Mouse (Mus musculus) hindbrain, embryonic 10.5 days (tissue): ENCODE results near the gene Acot10. TPM values are rescaled to one million over a fixed set of nuclear protein-coding genes. Genes with fewer than 3 reads are reported as not detected.
"Not testable (repeated sequence)": the region's sequence is repeated elsewhere in the genome, so short reads cannot be mapped to it uniquely, and the experiment has no call there.

ENCODE experiments used
- DNase-seq: peaks from one replicate; pipeline ENCODE4 v3.0.0-alpha.2; 2017; ENCODE audit warnings: low spot score
- H3K27ac ChIP-seq: fragments of 300-500 bp; sonication (generic); 2 replicates; pipeline ENCODE4 v1.5.1; 2016; ENCODE audit warnings: mild to moderate bottlenecking, moderate library complexity
- H3K27me3 ChIP-seq: fragments of 300-500 bp; sonication (generic); 2 replicates; pipeline ENCODE4 v1.6.1; 2016; ENCODE audit warnings: mild to moderate bottlenecking; ENCODE audit not compliant: poor library complexity, insufficient read depth, severe bottlenecking
- H3K36me3 ChIP-seq: fragments of 300-500 bp; sonication (generic); 2 replicates; pipeline ENCODE4 v1.6.1; 2016; ENCODE audit warnings: mild to moderate bottlenecking, moderate library complexity
- H3K4me1 ChIP-seq: fragments of 300-500 bp; sonication (generic); replicated peaks from 2 replicates; pipeline ENCODE4 v1.6.1; 2016; ENCODE audit warnings: mild to moderate bottlenecking
- H3K4me3 ChIP-seq: fragments of 300-500 bp; sonication (generic); 2 replicates; pipeline ENCODE4 v1.5.1; 2016; ENCODE audit warnings: mild to moderate bottlenecking, moderate library complexity
- H3K9me3 ChIP-seq: fragments of 300-500 bp; sonication (generic); 2 replicates; pipeline ENCODE4 v1.6.1; 2016; ENCODE audit warnings: mild to moderate bottlenecking, moderate library complexity
- WGBS: fragments of 180-500 bp; shearing (Covaris S2); methylation state at CpG from one replicate; pipeline ENCODE4 v1.1.7; 2016; 5-methylcytosine and 5-hydroxymethylcytosine counted together
- polyA plus RNA-seq: library from polyadenylated mRNA; unstranded; fragments of >200 nt; fragmentation: Nextera tagmentation; extraction: Ambion mirVana; gene quantifications from 2 replicates; pipeline ENCODE4 v1.2.1, GENCODE M21; 2016

Acot10 gene
- 0.10 and 0.17 TPM in 2 replicates for polyA plus RNA-seq

DNA sequence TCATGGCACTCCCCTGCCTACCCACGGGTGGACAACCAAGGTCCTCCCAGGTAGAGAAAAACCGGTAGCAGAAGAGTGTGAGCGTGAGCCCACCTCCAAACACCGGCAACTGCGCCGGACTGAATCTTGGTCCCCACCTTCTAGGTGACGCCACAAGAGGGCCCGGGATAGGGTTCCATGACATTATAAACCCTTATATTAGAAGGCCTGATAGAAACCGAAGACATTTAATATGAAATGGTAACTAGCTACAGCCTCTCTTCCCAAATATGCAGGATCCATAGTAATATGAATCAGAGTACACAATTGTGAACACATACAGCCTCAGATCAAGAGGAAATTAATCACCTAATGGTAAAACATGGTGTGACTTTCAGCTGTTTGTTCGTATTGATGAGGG lies at the start of gene Acot10:
Gene Acot10, minus strand, starts transcription at position 101 of the 400 bp plus-strand sequence.
- DNase-seq: no peak
- Histone ChIP-seq H3K4me3 (no peak within 1 kb of the TSS), H3K27me3 (no peaks in the 10 kb centered on the region), H3K9me3 (no peaks in the 10 kb centered on the region), H3K27ac (no peak within 1 kb of the TSS), H3K4me1 (no peaks in the 10 kb centered on the region), H3K36me3 (no peaks in the 10 kb centered on the region)
- WGBS: 90% methylated on average over 10 of the region's 10 CpGs

DNA sequence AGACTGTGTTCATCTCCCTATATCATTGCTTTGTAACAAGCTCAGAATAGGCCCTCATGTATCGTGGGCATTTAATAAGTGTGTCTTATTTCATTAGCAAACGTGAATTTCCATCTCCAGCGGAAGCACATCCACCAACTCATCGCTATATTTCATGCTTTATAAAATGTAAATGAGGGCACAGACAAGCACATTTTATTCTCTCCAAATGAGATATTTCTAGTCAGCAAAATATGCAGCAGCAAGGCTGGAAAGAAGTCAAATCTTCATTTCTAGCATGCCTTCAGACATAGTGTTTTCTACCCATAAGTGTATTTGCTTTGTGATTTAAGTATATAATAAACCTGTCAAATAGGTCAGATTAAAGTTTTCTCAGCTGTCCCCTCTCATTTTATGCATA lies 45.3 kb upstream of the Acot10 start:
- WGBS: 85% methylated on average over 4 of the region's 4 CpGs
- no peak overlapping the region for H3K27ac ChIP-seq
- no peak for DNase-seq
- H3K4me3 ChIP-seq: no peak overlapping the region
- no peaks in the 10 kb centered on the region for H3K36me3 ChIP-seq
- H3K9me3 ChIP-seq: no peaks in the 10 kb centered on the region
- no peaks in the 10 kb centered on the region for H3K27me3 ChIP-seq
- no peaks in the 10 kb centered on the region for H3K4me1 ChIP-seq

DNA sequence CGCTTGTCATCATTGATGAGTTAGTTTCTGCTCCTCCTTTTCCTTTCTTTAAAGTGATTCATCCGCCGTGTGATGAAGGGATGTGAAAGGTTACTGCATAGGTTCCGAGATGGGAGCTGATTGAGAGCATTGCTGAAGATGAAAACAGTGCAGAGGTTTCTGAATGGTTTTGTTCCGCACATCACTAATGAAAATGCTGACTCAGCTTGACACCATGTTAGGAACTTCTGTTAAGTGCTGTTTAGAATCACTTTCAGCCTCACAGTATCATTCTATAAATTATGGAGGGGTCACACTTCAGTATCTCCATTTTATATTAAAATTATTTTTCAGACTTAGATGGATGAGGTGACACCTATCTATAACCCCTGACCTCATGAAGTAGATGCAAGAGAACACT lies 29.7 kb upstream of the Acot10 start:
- Histone ChIP-seq H3K27ac (no peak overlapping the region), H3K27me3 (no peaks in the 10 kb centered on the region), H3K36me3 (no peaks in the 10 kb centered on the region), H3K4me1 (no peaks in the 10 kb centered on the region), H3K4me3 (no peak overlapping the region), H3K9me3 (no peaks in the 10 kb centered on the region)
- no peak for DNase-seq
- 87% methylated on average over 5 of the region's 5 CpGs for WGBS

DNA sequence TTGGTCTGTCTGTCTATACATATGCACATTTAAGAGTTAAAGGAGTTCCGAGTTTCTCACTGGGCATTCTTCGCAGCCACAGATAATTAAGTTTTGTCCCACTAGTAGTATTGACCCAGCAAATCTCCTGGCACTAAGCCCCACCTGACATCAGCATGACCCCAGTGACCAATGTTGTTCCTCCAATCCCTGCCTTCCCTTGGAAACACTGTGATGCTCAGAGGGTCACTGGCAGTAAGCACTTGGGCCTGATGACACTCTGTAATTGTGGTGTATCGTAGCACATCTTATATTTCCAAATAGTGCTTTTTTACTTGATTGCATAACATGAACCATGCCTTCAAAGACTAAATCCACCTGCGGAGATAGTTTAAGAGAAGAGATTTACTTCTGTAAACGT lies 17.6 kb upstream of the Acot10 start:
- Histone ChIP-seq H3K27ac (no peak overlapping the region), H3K27me3 (no peaks in the 10 kb centered on the region), H3K4me1 (no peaks in the 10 kb centered on the region), H3K9me3 (no peaks in the 10 kb centered on the region), H3K36me3 (no peaks in the 10 kb centered on the region), H3K4me3 (no peak overlapping the region)
- 82% methylated on average over 5 of the region's 5 CpGs for WGBS
- no peak for DNase-seq

DNA sequence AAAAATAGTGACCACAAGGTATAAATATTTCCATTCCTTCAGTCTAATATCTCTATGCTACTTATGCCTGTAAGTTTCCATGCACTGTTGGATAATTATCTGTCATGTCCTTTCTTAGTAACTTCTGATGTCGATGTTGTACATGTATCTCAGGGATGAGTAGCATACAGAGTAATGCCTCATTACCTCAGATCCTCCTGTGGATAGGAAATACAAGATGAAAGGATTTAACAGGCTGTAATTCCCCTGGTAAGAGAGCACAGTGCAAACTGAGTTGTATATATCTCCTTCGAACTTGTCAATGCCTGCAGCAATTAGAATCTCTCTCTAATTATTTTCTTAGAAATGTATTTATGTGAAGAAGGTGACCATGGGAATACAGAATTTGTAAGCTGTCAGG lies 16.2 kb upstream of the Acot10 start:
- Histone ChIP-seq H3K27me3 (no peaks in the 10 kb centered on the region), H3K4me1 (no peaks in the 10 kb centered on the region), H3K4me3 (no peak overlapping the region), H3K27ac (no peak overlapping the region), H3K9me3 (no peaks in the 10 kb centered on the region), H3K36me3 (no peaks in the 10 kb centered on the region)
- DNase-seq: no peak
- WGBS: 81% methylated on average over 2 of the region's 2 CpGs

DNA sequence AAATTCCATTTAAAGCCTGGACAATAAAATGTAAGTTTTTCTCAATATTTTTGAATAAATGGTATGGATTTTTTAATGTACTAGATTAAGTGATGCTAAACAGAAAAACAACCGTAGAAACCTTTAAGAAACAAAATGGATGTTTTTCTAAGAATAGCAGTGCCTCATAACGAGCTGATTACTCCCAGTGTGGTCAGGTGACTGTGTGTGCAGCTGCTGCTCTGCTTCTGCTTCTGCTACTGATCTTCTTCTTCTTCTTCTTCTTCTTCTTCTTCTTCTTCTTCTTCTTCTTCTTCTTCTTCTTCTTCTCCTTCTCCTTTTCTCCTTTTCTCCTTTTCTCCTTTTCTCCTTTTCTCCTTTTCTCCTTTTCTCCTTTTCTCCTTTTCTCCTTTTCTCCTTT lies 3.0 kb upstream of the Acot10 start:
- H3K4me3 ChIP-seq, H3K27me3 ChIP-seq, H3K4me1 ChIP-seq, H3K36me3 ChIP-seq, DNase-seq, H3K9me3 ChIP-seq, H3K27ac ChIP-seq: not testable (repeated sequence)
- 73% methylated on average over 2 of the region's 2 CpGs for WGBS

DNA sequence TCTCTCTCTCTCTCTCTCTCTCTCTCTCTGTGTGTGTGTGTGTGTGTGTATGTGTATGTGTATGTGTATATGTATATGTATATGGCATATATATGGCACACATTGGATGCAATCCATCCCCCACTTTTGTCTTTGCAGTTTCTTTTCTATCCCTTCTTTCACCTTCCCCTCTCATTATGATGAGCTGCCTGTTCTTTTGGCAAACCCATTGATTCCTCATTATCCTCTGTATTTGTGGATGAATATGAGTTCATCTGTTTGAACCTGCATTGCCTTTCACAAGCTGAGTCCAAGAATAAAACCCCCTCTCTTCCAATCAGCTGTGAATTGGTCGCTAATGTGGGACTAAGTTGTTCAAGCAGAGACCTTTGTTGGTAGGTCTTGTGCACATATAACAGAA lies 1.4 kb upstream of the Acot10 start:
- Histone ChIP-seq H3K27ac (no peak overlapping the region), H3K36me3 (no peaks in the 10 kb centered on the region), H3K4me3 (no peak overlapping the region), H3K9me3 (no peaks in the 10 kb centered on the region), H3K4me1 (no peaks in the 10 kb centered on the region), H3K27me3 (no peaks in the 10 kb centered on the region)
- 77% methylated on average over 1 of the region's 1 CpGs for WGBS
- DNase-seq: no peak

DNA sequence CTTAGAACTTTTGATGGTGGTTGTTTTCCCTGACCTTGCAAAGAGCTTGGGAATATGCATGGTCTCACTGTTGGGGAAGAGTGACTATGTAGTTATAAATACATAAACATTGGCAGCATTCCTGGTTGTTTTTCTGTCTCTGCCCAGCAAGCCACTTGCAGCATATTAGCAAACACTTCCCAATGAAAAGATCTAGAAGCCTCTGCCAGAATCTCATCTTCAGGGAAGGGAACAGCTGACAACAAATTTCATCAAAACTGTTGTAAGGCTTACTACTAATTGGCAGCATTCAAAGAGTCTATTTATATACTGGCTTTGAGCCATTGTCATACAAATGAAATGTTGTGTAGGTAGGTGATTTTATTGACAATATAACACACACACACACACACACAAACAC lies 800 bp upstream of the Acot10 start:
- H3K4me1 ChIP-seq: no peaks in the 10 kb centered on the region
- no peaks in the 10 kb centered on the region for H3K36me3 ChIP-seq
- DNase-seq: no peak
- H3K9me3 ChIP-seq: no peaks in the 10 kb centered on the region
- no peak overlapping the region for H3K4me3 ChIP-seq
- H3K27ac ChIP-seq: no peak overlapping the region
- no peaks in the 10 kb centered on the region for H3K27me3 ChIP-seq

DNA sequence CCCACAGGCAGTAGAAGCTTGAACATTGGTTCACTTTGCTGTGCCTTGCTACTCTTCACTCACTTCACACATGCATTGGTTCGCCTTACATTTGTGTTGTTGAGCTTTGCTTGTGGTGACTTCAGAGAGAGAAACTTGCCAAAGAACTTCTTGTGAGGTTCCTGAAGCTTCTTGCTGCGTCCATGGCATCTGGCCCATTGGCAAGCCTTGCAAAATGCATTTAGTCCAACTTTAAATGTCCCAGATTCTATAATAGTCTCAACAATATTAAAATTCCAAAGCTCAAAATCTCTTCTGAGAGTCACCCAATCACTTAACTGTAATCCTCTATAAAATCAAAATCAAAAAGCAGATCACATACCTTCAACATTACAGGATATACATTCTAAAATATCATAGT lies 6.3 kb downstream of the Acot10 start:
- WGBS: 79% methylated on average over 2 of the region's 2 CpGs
- Histone ChIP-seq H3K4me3 (no peak overlapping the region), H3K9me3 (no peaks in the 10 kb centered on the region), H3K27ac (no peak overlapping the region), H3K36me3 (no peaks in the 10 kb centered on the region), H3K27me3 (no peaks in the 10 kb centered on the region), H3K4me1 (no peaks in the 10 kb centered on the region)
- no peak for DNase-seq

DNA sequence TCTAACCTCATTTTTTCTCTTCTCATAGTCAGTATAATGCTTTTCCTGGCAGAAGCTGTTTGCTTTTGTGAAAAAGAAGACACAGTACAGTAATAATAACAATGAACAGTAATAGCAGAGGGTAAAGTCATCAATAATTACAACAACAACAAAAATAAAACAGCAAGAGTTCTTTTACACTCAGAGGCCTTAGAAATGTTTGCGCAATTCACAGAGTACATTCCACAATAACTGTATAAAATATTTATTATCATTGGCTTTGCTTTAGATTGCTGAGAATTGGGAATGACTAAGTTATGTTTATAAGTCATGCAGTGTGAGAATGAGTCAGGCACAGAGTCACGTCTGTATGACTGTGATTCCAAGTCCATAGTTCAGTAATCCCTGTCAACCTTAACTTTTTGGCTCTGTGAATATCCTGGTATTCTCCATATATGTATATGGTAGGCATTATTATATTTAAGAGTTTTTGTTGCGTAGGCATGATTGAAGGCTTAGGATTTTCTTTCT lies 23.6 kb downstream of the Acot10 start:
- H3K9me3 ChIP-seq: no peaks in the 10 kb centered on the region
- no peak for DNase-seq
- WGBS: 91% methylated on average over 3 of the region's 3 CpGs
- no peak overlapping the region for H3K27ac ChIP-seq
- no peak overlapping the region for H3K4me3 ChIP-seq
- no peaks in the 10 kb centered on the region for H3K27me3 ChIP-seq
- no peaks in the 10 kb centered on the region for H3K36me3 ChIP-seq
- no peaks in the 10 kb centered on the region for H3K4me1 ChIP-seq

DNA sequence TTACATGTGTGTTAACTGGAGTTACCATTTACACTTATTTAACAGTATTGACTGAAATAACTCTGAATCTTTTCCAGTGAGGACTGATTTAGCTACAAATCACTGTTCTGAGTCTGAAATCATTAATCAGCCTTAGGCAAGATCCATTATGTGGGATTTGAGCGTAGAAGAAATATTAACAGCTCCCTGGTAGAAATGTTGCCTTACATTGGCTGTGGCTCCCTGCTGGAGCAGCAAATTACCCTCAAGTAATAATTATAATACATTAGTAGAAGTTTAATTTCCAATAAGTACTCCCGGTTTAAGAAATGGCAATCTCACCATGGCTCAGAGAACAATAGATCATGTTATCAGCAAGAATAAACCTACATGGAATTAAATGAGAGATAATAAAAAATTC lies 27.4 kb downstream of the Acot10 start:
- H3K27ac ChIP-seq: no peak overlapping the region
- H3K9me3 ChIP-seq: no peaks in the 10 kb centered on the region
- no peak for DNase-seq
- H3K4me1 ChIP-seq: no peaks in the 10 kb centered on the region
- WGBS: 87% methylated on average over 2 of the region's 2 CpGs
- no peaks in the 10 kb centered on the region for H3K36me3 ChIP-seq
- no peaks in the 10 kb centered on the region for H3K27me3 ChIP-seq
- H3K4me3 ChIP-seq: no peak overlapping the region

DNA sequence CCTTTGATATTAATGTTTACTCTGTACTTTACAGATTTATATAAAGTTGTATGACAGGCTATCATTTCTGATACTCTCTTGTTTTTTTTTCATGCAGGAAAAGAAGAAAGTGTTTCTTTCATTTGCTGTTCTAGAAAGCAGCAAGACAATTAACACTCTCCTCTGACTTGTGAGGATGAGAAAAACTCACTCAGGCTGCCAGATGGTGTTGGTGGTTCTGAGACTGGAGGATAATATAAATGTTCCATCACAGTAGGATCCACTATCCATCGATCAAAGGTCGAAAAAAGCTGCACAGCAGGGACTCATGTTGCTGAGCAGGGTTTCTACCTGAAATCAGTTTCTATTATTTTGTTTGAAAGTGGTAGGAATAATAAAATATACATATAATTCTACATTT lies 32.0 kb downstream of the Acot10 start:
- 78% methylated on average over 2 of the region's 2 CpGs for WGBS
- no peak for DNase-seq

More for the DNA sequence above, 32.0 kb downstream of the Acot10 start:
- Histone ChIP-seq H3K36me3 (no peaks in the 10 kb centered on the region), H3K27me3 (no peaks in the 10 kb centered on the region), H3K9me3 (no peaks in the 10 kb centered on the region), H3K27ac (no peak overlapping the region), H3K4me3 (no peak overlapping the region), H3K4me1 (no peaks in the 10 kb centered on the region)
